Mouse (Mus musculus) forebrain, embryonic 13.5 days (tissue): ENCODE results near the gene Top3a. TPM values are rescaled to one million over a fixed set of nuclear protein-coding genes. Genes with fewer than 3 reads are reported as not detected.

Experiments
- microRNA-seq: library from miRNA; unstranded; fragments of <30 nt; microRNA quantifications from one replicate; pipeline ENCODE4, GENCODE M21; 2016
- polyA plus RNA-seq: library from polyadenylated mRNA; unstranded; fragments of >200 nt; fragmentation: Nextera tagmentation; extraction: Ambion mirVana; gene quantifications from 2 replicates; pipeline ENCODE4 v1.2.1, GENCODE M21; 2015

Top3a gene
- polyA plus RNA-seq, 1 experiment from 2014 or later, result 14.2 TPM

Small RNA genes lying within 50 kb of the gene (microRNA-seq; reads per million reads assigned to microRNA genes)
- gene Mir5100, result 0.80 reads per million

Other genes with a start within 250 kb of the Top3a start
- gene Alkbh5, start 241.0 kb downstream of the Top3a start, polyA plus RNA-seq, result 30.2 and 31.5 TPM in 2 replicates
- 97.5 and 110 TPM in 2 replicates for gene Llgl1, start 77.6 kb downstream of the Top3a start, polyA plus RNA-seq
- gene Flii, start 50.1 kb downstream of the Top3a start, polyA plus RNA-seq, result 64.2 and 72.5 TPM in 2 replicates
- 16.1 and 17.8 TPM in 2 replicates for gene Mief2, start 49.0 kb downstream of the Top3a start, polyA plus RNA-seq
- gene Smcr8, start 159 bp upstream of the Top3a start, polyA plus RNA-seq, result 5.6 and 6.5 TPM in 2 replicates
- gene Shmt1, start 34.4 kb upstream of the Top3a start, polyA plus RNA-seq, result 36.9 and 44.6 TPM in 2 replicates
- 28.6 and 29.0 TPM in 2 replicates for gene Dhrs7b, start 53.3 kb upstream of the Top3a start, polyA plus RNA-seq
- gene Tmem11, start 101.9 kb upstream of the Top3a start, polyA plus RNA-seq, result 58.7 and 65.7 TPM in 2 replicates
- gene Natd1, start 137.4 kb upstream of the Top3a start, polyA plus RNA-seq, result 27.3 and 33.7 TPM in 2 replicates
- 33.9 and 36.1 TPM in 2 replicates for gene Map2k3, start 154.7 kb upstream of the Top3a start, polyA plus RNA-seq
- 0.28 and 0.39 TPM in 2 replicates for gene Kcnj12, start 245.2 kb upstream of the Top3a start, polyA plus RNA-seq